Mouse (Mus musculus): ENCODE data around the gene Dynlt1a. TPM values are rescaled to one million over a fixed set of nuclear protein-coding genes. Genes with fewer than 3 reads are reported as not detected.
"Not testable (repeated sequence)": the region's sequence is repeated elsewhere in the genome, so short reads cannot be mapped to it uniquely, and the experiment has no call there.

The Dynlt1a gene
- polyA plus RNA-seq, 1 experiment = 8.0 TPM

- 99% methylated on average over 5 of the region's 5 CpGs for WGBS
- H3K4me3 ChIP-seq (ENCODE audit: control insufficient read depth, insufficient read depth, low read length); H3K27me3 ChIP-seq (ENCODE audit: control insufficient read depth, insufficient read depth, low read length); H3K4me1 ChIP-seq (replicated peaks; ENCODE audit: control insufficient read depth, insufficient read depth, low read length); H3K27ac ChIP-seq (ENCODE audit: control insufficient read depth, insufficient read depth, low read length); H3K36me3 ChIP-seq (ENCODE audit: control insufficient read depth, insufficient read depth, low read length); DNase-seq: not testable (repeated sequence)
Observed at GRCm38 (mm10) chr17:6286169-6286568, 31.1 kb downstream of the Dynlt1a start.

GRCm38 (mm10) chr17:6283137-6283536 lies 34.2 kb downstream of the Dynlt1a start:
- H3K27me3 ChIP-seq (ENCODE audit: control insufficient read depth, insufficient read depth, low read length); H3K4me3 ChIP-seq (ENCODE audit: control insufficient read depth, insufficient read depth, low read length); H3K27ac ChIP-seq (ENCODE audit: control insufficient read depth, insufficient read depth, low read length); H3K4me1 ChIP-seq (replicated peaks; ENCODE audit: control insufficient read depth, insufficient read depth, low read length); H3K36me3 ChIP-seq (ENCODE audit: control insufficient read depth, insufficient read depth, low read length); DNase-seq: not testable (repeated sequence)
- 97% methylated on average over 7 of the region's 10 CpGs for WGBS

- not testable (repeated sequence) for H3K36me3 ChIP-seq (ENCODE audit: control insufficient read depth, insufficient read depth, low read length); DNase-seq; H3K27ac ChIP-seq (ENCODE audit: control insufficient read depth, insufficient read depth, low read length); H3K27me3 ChIP-seq (ENCODE audit: control insufficient read depth, insufficient read depth, low read length); H3K4me1 ChIP-seq (replicated peaks; ENCODE audit: control insufficient read depth, insufficient read depth, low read length); H3K4me3 ChIP-seq (ENCODE audit: control insufficient read depth, insufficient read depth, low read length)
- 99% methylated on average over 19 of the region's 19 CpGs for WGBS
Observed at GRCm38 (mm10) chr17:6280513-6280912, 36.8 kb downstream of the Dynlt1a start.

GRCm38 (mm10) chr17:6279772-6280171 lies 37.5 kb downstream of the Dynlt1a start:
- not testable (repeated sequence) for DNase-seq; H3K4me3 ChIP-seq (ENCODE audit: control insufficient read depth, insufficient read depth, low read length)
- 98% methylated on average over 10 of the region's 10 CpGs for whole genome bisulfite sequencing

GRCm38 (mm10) chr17:6279205-6279604 lies 38.1 kb downstream of the Dynlt1a start:
- DNase-seq; H3K4me1 ChIP-seq (replicated peaks; ENCODE audit: control insufficient read depth, insufficient read depth, low read length); H3K27ac ChIP-seq (ENCODE audit: control insufficient read depth, insufficient read depth, low read length); H3K4me3 ChIP-seq (ENCODE audit: control insufficient read depth, insufficient read depth, low read length); H3K36me3 ChIP-seq (ENCODE audit: control insufficient read depth, insufficient read depth, low read length); H3K27me3 ChIP-seq (ENCODE audit: control insufficient read depth, insufficient read depth, low read length): not testable (repeated sequence)
- WGBS = 64% methylated on average over 8 of the region's 8 CpGs

More at GRCm38 (mm10) chr17:6279772-6280171, 37.5 kb downstream of the Dynlt1a start:
- not testable (repeated sequence) for H3K4me1 ChIP-seq (replicated peaks; ENCODE audit: control insufficient read depth, insufficient read depth, low read length); H3K27ac ChIP-seq (ENCODE audit: control insufficient read depth, insufficient read depth, low read length); H3K27me3 ChIP-seq (ENCODE audit: control insufficient read depth, insufficient read depth, low read length); H3K36me3 ChIP-seq (ENCODE audit: control insufficient read depth, insufficient read depth, low read length)

GRCm38 (mm10) chr17:6274693-6275092 lies 42.6 kb downstream of the Dynlt1a start:
- not testable (repeated sequence) for DNase-seq; H3K4me3 ChIP-seq (ENCODE audit: control insufficient read depth, insufficient read depth, low read length); H3K36me3 ChIP-seq (ENCODE audit: control insufficient read depth, insufficient read depth, low read length); H3K27ac ChIP-seq (ENCODE audit: control insufficient read depth, insufficient read depth, low read length); H3K27me3 ChIP-seq (ENCODE audit: control insufficient read depth, insufficient read depth, low read length); H3K4me1 ChIP-seq (replicated peaks; ENCODE audit: control insufficient read depth, insufficient read depth, low read length)
- 96% methylated on average over 6 of the region's 6 CpGs for WGBS

- not testable (repeated sequence) for H3K4me3 ChIP-seq (ENCODE audit: control insufficient read depth, insufficient read depth, low read length)
- WGBS = 29% methylated on average over 6 of the region's 6 CpGs
Observed at GRCm38 (mm10) chr17:6271970-6272369, 45.3 kb downstream of the Dynlt1a start.

GRCm38 (mm10) chr17:6270840-6271239 lies 46.5 kb downstream of the Dynlt1a start:
- H3K27ac ChIP-seq (ENCODE audit: control insufficient read depth, insufficient read depth, low read length); DNase-seq; H3K4me1 ChIP-seq (replicated peaks; ENCODE audit: control insufficient read depth, insufficient read depth, low read length); H3K27me3 ChIP-seq (ENCODE audit: control insufficient read depth, insufficient read depth, low read length); H3K36me3 ChIP-seq (ENCODE audit: control insufficient read depth, insufficient read depth, low read length): not testable (repeated sequence)
- WGBS = under 1% methylated on average over 25 of the region's 25 CpGs
- H3K4me3 ChIP-seq (ENCODE audit: control insufficient read depth, insufficient read depth, low read length) = peak overlapping the region; percentile 58

More at GRCm38 (mm10) chr17:6271970-6272369, 45.3 kb downstream of the Dynlt1a start:
- not testable (repeated sequence) for H3K4me1 ChIP-seq (replicated peaks; ENCODE audit: control insufficient read depth, insufficient read depth, low read length); H3K27ac ChIP-seq (ENCODE audit: control insufficient read depth, insufficient read depth, low read length); DNase-seq; H3K27me3 ChIP-seq (ENCODE audit: control insufficient read depth, insufficient read depth, low read length); H3K36me3 ChIP-seq (ENCODE audit: control insufficient read depth, insufficient read depth, low read length)

GRCm38 (mm10) chr17:6269876-6270831 lies 47.1 kb downstream of the Dynlt1a start:
- peak overlapping the region; percentile 58 for H3K4me3 ChIP-seq (ENCODE audit: control insufficient read depth, insufficient read depth, low read length)
- 1% methylated on average over 72 of the region's 84 CpGs for WGBS
- H3K36me3 ChIP-seq (ENCODE audit: control insufficient read depth, insufficient read depth, low read length); H3K27ac ChIP-seq (ENCODE audit: control insufficient read depth, insufficient read depth, low read length); H3K4me1 ChIP-seq (replicated peaks; ENCODE audit: control insufficient read depth, insufficient read depth, low read length); H3K27me3 ChIP-seq (ENCODE audit: control insufficient read depth, insufficient read depth, low read length): not testable (repeated sequence)
- DNase-seq = peak; percentile 19

- H3K27ac ChIP-seq (ENCODE audit: control insufficient read depth, insufficient read depth, low read length); H3K36me3 ChIP-seq (ENCODE audit: control insufficient read depth, insufficient read depth, low read length); DNase-seq; H3K4me1 ChIP-seq (replicated peaks; ENCODE audit: control insufficient read depth, insufficient read depth, low read length); H3K27me3 ChIP-seq (ENCODE audit: control insufficient read depth, insufficient read depth, low read length); H3K4me3 ChIP-seq (ENCODE audit: control insufficient read depth, insufficient read depth, low read length): not testable (repeated sequence)
- 14% methylated on average over 19 of the region's 20 CpGs for WGBS
Observed at GRCm38 (mm10) chr17:6257070-6257456, 60.2 kb downstream of the Dynlt1a start.
